Mouse (Mus musculus) heart, adult 2 months (tissue): ENCODE data around the gene Rarg.

Experiments used
- CTCF ChIP-seq: fragments of 200-600 bp; IDR thresholded peaks from 2 replicates; pipeline ENCODE4 v1.8.1; 2022; ENCODE audit warnings: antibody characterized with exemption, mild to moderate bottlenecking, moderate library complexity
- EP300 ChIP-seq: fragments of 200-500 bp; IDR thresholded peaks from 2 replicates; pipeline ENCODE4 v1.6.1; 2011; ENCODE audit warnings: low read depth, low read length, control low read depth; ENCODE audit not compliant: insufficient read depth

GRCm38 (mm10) chr15:102280623-102281022 lies 23.3 kb upstream of the Rarg start:
- TF ChIP-seq EP300 (no peak), CTCF (no peak)
